Mouse (Mus musculus): ENCODE data around the gene Olfr91.
A peak's percentile ranks its signal among the peaks of the same experiment; 100 is the strongest.
"Not testable (repeated sequence)": the region's sequence is repeated elsewhere in the genome, so short reads cannot be mapped to it uniquely, and the experiment has no call there.

The Olfr91 gene

GRCm38 (mm10) chr17:37098178-37098577 is at the start of gene Olfr91:
TSS of gene Olfr91 (minus strand) at chr17:37098278.
- DNase-seq (ENCODE audit: low read depth, low spot score): no peak

- not testable (repeated sequence) for DNase-seq (ENCODE audit: low read depth, low spot score)
Observed at GRCm38 (mm10) chr17:37131366-37131765, 33.3 kb upstream of the Olfr91 start.

- no peak for DNase-seq (ENCODE audit: low read depth, low spot score)
Observed at GRCm38 (mm10) chr17:37119988-37120387, 21.9 kb upstream of the Olfr91 start, which contains the start of gene Olfr92. TSS of gene Olfr92 (minus strand) at chr17:37120088.

GRCm38 (mm10) chr17:37093289-37093688 is 4.8 kb downstream of the Olfr91 start:
- no peak for DNase-seq (ENCODE audit: low read depth, low spot score)

- DNase-seq (ENCODE audit: low read depth, low spot score): no peak
Observed at GRCm38 (mm10) chr17:37092198-37092597, 5.9 kb downstream of the Olfr91 start.

- DNase-seq (ENCODE audit: low read depth, low spot score): no peak
Observed at GRCm38 (mm10) chr17:37088399-37088798, 9.7 kb downstream of the Olfr91 start, which contains the start of gene Olfr90. TSS of gene Olfr90 (minus strand) at chr17:37088499.

GRCm38 (mm10) chr17:37085545-37085944 is 12.5 kb downstream of the Olfr91 start:
- DNase-seq (ENCODE audit: low read depth, low spot score): no peak

- peak; percentile 52 for DNase-seq (ENCODE audit: low read depth, low spot score)
Observed at GRCm38 (mm10) chr17:37084632-37085031, 13.4 kb downstream of the Olfr91 start.

GRCm38 (mm10) chr17:37083327-37083726 is 14.8 kb downstream of the Olfr91 start:
- peak; percentile 89 for DNase-seq (ENCODE audit: low read depth, low spot score)

GRCm38 (mm10) chr17:37081659-37082058 is 16.4 kb downstream of the Olfr91 start:
- no peak for DNase-seq (ENCODE audit: low read depth, low spot score)

GRCm38 (mm10) chr17:37080119-37080518 is 18.0 kb downstream of the Olfr91 start:
- DNase-seq (ENCODE audit: low read depth, low spot score): peak; percentile 25

GRCm38 (mm10) chr17:37078990-37079389 is 19.1 kb downstream of the Olfr91 start:
- no peak for DNase-seq (ENCODE audit: low read depth, low spot score)

- DNase-seq (ENCODE audit: low read depth, low spot score): peak; percentile 25
Observed at GRCm38 (mm10) chr17:37078193-37078592, 19.9 kb downstream of the Olfr91 start.

GRCm38 (mm10) chr17:37075766-37076165 is 22.3 kb downstream of the Olfr91 start:
- peak; percentile 52 for DNase-seq (ENCODE audit: low read depth, low spot score)

- no peak for DNase-seq (ENCODE audit: low read depth, low spot score)
Observed at GRCm38 (mm10) chr17:37075181-37075580, 22.9 kb downstream of the Olfr91 start.

- DNase-seq (ENCODE audit: low read depth, low spot score): no peak
Observed at GRCm38 (mm10) chr17:37072730-37073276, 25.3 kb downstream of the Olfr91 start.

- DNase-seq (ENCODE audit: low read depth, low spot score): no peak
Observed at GRCm38 (mm10) chr17:37072080-37072729, 25.9 kb downstream of the Olfr91 start.

GRCm38 (mm10) chr17:37070121-37070520 is 28.0 kb downstream of the Olfr91 start:
- peak; percentile 76 for DNase-seq (ENCODE audit: low read depth, low spot score)

GRCm38 (mm10) chr17:37067861-37068260 is 30.2 kb downstream of the Olfr91 start:
- no peak for DNase-seq (ENCODE audit: low read depth, low spot score)

- DNase-seq (ENCODE audit: low read depth, low spot score): no peak
Observed at GRCm38 (mm10) chr17:37065993-37066392, 32.1 kb downstream of the Olfr91 start.

GRCm38 (mm10) chr17:37063686-37064495 is 34.2 kb downstream of the Olfr91 start:
- no peak for DNase-seq (ENCODE audit: low read depth, low spot score)

- no peak for DNase-seq (ENCODE audit: low read depth, low spot score)
Observed at GRCm38 (mm10) chr17:37063063-37063462, 35.0 kb downstream of the Olfr91 start.
